Mouse (Mus musculus) adrenal gland, adult 18-20 months (tissue): ENCODE measurements at regions not wholly inside any gene's neighbourhood (a gene's known extent, or its start where the extent isn't known, plus 50 kb on each side); places are given as distances from the start of the nearest gene placed in this dataset.

Source experiments
- DNase-seq, 2 experiments: peaks; one replicate each; pipeline ENCODE4 v3.0.0; 2021 to 2022; ENCODE audit warnings: low spot score in 2 of 2

DNA sequence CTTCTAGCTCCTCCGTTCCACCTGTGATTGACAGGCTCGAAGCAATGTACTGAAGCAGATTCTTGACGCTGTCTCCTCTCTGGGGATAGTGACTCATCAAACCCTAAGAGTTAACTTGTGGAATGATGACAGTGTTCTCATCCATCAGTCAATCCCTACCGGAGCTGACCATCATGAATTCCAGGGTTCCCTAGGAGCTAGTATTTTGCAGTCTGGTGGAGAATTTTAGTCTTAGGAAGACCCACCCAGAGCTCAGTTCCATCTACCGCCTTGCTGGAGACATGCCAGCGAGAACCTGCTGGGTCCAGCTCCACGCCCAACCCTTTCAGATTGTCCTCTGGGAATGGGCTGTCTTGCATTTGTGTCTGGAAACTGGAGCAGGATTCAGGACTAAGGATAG lies 85.4 kb upstream of the Zfp366 start:
- DNase-seq: no peak

DNA sequence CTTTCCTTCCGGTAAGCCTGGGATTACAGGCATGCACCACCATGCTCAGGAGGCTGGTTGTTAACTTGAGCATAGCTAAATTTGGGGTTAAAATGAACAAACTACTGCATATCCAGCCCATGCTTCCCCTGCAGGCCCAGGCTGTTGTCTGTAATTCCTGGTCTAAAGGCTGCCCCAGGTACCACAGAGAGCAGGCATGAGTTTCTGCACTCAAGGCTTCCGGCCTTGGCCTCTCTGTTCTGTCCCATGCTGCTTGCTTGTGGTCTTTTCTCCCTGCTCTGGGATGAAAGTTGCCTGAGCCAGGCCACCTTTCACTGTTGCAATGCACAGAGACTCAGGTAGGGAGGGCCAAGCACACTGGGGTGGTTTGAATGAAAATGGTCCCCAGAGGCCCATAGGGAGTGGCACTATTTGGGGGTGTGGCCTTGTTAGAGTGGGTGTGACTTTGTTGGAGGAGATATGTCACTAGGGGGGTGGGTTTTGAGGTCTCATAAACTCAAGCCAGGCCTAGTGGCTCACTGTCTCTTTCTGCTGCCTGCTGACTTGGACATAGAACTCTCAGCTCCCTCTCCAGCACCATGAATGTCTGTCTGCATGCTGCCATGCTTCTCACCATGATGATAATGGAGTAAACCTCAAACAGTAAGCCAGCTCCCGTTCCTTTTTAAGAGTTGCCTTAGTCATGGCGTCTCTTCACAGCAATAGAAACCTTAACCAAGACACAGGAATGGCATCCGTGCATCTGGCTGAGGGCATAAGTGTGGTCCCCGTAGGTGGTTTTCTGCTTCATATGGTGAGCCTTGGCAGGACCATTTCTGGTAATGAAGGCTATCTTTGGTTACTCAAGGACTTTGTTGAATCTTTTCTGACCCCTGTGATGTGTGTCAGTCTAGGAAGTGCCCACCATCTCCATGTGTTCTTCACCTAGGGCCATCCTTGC lies 86.7 kb upstream of the Zfp366 start:
- DNase-seq: no peak

DNA sequence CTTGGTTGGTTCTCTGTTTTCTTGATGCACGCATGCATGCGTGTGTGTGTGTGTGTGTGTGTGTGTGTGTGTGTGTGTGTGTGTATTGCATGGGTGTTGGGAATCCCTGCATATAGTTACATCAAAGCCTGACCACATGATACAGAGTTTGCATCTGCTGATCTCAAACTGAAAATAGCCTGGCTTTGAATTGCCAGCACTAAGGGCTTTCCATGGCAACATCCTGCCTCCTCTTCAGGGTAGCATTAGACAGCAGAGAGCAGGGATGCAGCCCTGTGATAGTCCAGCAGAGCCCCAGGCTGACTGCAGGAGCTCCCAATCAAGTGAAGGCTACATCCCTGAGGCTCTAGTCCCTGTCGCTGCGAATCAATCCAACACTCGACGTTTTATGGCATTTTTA lies 87.8 kb upstream of the Zfp366 start:
- no peak for DNase-seq

DNA sequence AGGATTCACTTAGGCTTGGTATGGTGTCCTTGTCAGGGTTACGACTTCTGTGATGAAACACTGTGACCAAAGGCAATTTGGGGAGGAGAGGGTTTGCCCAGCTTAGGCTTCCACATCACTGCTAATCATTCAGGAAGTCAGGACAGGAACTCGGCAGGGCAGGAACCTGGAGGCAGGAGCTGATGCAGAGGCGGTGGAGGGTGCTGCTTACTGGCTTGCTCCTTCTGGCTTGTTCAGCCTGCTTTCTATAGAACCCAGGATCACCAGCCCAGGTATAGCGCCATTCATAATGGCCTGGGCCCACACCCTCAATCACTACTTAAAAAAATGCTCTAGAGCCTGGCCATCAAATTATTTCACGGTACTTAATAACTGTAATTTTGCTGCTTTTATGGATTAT lies 89.6 kb upstream of the Zfp366 start:
- DNase-seq: no peak

DNA sequence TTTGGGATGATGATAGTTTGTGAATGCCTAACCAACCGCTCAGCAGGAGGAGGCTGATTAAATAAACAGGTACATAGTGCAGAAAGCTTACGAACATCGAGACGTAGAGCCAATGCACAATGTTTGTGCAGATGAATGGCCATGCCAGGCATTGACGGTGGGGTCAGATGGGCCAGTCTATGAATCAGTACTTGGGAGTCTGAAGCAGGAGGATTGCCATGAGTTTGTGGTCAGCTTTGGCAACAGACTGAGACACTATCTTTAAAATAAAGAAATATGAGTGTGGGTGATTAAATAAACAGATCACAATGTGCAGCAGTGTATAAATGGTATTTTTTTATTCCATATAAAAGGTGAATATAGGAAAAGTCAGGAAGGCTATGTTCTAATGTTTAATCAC lies 90.4 kb upstream of the Zfp366 start:
- no peak for DNase-seq

DNA sequence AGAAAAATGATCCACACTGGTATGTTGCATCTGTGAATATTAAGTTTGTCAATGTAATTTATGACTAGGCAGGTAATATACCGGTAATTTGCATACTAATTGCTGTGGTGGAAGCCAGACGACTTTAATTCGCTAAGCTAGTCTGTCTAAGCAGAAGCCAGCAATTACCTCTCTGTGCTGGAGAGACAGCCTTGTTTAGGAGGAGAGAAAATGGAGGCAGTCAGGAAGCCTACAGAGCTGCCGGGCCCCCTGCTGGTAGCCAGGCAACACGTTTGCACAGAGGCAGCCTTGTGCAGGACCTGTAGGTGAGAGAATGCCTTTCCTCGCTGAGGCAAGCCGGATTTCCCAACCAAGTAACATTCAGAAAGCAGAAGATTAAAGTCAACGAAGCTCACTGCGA lies 91.4 kb upstream of the Zfp366 start:
- peak; percentile 65 to 70 for DNase-seq

DNA sequence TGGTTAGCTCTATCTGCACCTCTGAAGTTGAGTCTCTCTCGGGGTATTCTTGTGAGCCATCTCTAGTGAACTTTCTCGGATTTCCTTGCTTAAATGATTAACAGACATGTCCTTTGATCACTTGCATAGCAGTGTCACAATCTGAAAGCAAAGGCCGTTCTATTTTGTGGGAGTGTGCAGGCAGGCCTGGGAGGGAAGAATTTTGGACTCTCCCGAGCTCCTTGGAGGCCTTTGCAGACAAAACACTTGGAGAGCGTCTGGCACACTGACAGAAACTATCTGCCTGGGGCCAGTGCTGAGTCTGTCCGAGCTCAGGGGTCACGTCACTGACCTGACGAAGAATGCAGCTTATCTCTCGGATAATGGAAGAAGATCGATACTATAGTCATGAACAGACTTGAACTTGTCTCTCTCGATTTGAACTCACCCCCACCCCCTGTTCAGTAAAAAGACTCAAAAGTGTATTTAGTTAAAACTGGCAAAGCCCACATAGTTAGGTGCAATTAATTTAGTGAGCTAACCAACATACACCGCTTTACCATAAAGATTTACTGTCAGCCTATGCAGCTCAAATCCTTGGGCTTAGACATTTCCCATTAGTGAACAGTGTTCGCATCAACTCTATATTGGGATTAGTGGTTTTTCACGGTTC lies 92.2 kb upstream of the Zfp366 start:
- DNase-seq: no peak

DNA sequence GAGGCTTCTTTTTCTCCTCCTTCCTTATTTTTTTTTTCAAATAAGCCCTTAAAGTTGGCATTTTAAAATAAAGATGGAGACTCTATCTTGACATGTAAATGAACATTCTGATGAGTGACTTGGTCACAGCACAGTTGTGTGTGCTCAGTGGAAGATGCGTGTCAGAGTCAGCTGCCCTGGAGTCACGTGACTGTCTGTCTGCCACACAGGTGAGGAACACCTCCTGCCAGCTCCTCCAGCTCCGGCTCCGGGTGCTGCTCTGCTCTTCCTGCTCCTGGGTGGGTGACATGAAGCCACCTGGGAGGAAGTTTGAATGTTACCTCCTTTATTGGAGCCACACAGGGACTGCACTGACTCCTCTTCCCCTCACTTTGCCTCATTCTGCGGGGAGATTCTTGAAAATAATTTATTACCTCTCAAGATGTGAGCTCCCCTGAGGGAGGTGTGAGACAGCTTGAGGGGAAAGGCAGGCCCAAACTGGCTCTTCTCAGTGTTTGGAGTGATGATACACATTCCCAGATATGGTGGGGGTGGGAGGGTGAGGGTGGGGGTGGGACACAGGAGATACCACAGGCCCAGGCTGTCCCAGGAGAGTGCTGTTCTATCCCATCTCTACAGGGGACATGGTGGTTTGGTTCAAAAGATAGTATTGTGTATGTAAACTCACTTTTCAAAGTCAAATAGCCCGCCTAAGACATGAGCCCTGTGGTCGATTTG lies 92.9 kb upstream of the Zfp366 start:
- DNase-seq: peak in 1 of 2 experiments; percentile 10

DNA sequence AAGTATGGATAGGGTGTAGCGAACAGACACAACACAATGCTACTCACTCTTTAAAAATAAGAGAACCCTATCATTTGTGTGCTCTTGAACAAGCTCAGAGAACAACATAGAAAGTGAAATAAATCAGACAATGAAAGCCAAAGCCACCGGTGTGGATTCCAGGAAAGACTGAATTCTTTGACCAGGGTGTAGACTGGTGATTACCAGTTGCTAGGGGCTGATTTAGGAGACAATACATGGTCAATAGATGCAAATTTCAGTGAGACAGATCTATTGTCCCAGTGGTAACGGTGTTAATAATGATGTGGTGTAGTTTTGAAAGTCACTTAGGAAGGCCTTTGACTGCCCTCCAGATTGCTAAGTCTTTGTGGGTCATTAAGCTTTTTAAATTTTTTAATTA lies 94.3 kb upstream of the Zfp366 start:
- no peak for DNase-seq

DNA sequence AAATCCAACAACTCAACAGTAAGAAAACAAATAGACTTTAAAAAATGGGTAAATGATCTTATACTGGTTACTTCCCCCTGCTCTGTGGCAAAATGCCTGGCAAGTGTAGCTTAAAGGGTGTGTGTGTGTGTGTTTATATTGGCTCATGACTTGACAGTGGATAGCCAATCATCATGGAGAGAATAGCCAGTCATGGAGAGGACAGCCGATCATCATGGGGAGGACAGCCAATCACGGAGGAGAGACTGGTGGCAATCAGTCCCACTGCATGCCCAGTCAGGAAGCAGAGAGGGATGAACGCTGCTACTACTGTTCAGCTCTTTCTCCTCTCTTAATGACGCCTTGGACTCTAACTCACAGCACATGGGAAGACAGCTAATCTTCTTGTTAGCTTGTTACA lies 96.3 kb upstream of the Zfp366 start:
- DNase-seq: no peak

DNA sequence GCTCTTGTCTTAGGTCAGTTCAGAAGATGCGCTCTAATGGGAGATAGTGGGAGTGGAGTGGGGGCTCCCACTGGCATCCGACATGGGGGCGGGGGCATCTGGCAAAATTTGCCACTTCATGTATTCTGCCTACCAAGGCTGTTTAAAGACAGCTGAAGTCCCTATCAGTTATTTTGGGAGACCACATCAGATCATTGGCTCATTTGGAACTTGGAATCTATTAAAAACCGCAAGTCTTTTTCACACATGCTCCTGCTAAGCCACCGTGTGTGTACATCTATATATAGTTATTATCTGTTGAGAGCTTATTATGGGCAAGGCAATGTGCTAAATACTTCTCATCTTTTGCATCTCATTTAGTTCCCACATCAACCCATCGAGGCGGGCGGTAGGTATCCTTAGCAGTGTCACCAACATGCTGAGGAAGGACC lies 95.0 kb upstream of the 1700024P04Rik start:
- DNase-seq: no peak

DNA sequence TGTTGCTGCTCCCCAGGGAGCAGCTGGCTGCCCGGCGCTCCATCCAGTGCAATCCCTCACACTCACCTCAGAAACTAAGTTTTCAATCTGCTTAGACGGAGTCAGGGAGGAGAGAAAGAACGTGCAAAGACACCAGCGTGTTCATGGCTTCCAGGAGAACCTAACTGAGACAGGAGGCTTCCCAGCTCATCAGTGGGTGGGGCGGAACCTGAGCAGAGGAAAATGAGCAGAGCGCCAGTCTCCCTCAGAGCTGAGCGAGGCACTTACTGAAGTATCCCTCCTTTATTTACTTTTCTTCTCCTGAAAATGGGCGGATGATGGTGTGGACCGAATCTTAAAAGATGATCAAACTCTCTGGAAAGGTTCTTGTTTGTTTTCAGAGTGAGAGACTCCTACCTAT lies 94.3 kb upstream of the 1700024P04Rik start:
- DNase-seq: no peak

DNA sequence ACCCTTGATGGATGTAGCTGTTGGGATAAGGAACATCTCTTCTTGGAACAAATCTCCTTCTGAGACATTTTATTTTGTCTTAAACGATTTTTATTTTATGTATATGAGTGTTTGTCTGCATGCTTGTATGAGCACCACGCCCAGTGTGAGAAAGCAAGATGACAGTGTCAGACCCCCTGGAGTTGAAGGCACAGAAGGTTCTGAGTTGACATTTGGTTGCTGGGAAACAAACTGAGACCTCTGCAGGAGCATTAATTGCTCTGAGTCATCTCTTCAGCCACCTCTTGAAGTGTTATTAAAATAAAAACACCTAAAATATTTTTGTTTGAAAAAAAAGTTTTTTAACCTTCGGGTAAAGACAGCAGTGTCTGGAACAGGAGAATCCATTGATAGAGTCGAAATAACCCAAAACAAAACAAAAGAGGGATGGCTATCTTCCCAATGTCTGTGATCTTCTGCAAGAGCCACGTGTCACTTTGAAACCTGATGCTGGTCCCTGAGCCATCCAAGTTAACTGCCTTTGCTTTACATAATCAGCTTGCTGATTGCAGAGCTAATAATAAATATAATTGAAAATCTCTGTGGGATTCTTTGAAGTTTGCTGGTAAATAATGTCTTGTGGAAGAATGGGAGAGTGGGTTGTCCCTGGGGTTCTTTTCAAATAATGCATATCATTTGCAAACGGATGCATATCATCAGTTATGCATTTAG lies 92.8 kb upstream of the 1700024P04Rik start:
- no peak for DNase-seq

DNA sequence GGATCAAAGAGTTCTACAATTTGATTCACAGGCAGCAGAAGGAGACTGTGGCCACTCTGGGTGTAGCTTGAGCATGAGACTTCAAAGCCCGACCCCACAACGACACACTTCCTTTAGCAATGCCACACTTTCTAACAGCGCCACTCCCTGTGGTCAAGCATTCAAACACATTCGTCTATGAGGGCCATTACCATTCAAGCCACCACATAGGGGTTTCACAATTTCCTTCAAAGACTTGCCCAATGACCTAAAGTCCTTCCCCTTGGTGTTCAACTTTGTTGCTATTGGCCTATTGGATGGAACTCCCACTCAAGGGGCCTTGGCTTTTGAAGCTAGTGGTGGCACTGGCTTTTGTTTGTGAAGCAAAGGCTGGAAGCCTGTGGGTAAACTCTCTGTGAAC lies 91.1 kb upstream of the 1700024P04Rik start:
- no peak for DNase-seq

DNA sequence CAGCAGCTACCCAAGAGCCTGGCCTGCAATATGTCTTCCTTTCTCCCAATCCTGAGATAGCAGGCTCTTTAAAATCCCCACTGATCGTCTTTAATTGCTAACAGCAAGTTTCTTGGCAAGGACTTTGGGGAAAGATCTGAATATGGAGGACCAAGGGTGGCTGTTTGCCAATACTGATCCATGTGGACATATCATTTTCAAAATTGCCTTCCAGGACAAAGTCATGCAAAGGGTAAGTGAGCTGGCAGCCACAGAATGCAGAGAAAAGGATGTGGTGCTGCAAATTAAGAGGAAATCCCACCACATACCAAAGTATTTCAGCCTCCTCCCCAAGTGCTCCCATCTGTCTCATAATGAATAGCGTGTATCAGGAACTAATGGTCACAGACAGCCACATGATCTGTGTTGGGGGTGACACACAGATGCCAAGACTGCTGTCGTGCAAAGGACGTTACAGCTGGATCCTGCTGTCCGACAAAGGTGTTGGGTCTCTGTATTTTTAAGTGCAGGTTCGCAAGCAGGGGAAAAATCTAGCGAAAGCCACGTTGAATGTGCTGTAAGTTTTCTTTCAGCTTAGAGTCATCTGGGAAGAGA lies 87.6 kb upstream of the 1700024P04Rik start:
- no peak for DNase-seq

DNA sequence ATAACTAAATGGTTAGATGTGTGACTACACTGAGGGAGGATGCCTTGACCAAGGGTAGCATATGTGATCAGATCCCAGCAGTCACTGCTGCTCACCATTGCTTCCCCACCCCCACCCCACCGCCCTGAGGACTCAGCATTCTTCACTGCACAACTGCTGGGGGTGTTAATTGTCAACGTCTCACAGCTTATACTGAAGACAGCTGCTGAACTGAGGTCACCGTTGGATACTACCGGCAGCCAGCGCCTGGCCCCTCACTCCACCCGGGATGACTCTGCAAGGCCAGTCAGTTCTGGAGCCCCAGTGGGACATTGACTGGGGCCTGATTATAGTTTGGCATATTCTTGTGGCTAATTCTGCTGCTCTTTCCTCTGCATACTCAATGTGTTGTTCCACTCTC lies 87.0 kb upstream of the 1700024P04Rik start:
- no peak for DNase-seq

DNA sequence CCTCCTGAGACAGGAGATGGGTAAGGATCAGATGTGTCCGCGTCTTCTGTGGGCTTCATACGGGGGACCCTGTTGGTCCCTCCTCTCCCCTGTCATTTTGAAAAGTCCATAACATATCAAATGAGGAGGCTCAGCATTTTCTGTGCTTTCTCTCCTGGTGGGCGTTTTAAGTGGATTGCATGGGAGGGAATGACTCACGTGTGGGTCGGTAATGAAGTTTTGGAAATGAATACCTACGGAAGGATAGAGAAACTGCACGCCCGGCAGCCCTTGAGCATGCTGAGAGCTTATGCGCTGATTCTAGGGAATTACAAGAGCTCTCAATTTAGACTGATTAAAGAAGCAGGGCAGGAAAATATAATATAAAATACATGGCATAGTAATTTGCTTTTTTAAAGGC lies 85.4 kb upstream of the 1700024P04Rik start:
- DNase-seq: no peak

DNA sequence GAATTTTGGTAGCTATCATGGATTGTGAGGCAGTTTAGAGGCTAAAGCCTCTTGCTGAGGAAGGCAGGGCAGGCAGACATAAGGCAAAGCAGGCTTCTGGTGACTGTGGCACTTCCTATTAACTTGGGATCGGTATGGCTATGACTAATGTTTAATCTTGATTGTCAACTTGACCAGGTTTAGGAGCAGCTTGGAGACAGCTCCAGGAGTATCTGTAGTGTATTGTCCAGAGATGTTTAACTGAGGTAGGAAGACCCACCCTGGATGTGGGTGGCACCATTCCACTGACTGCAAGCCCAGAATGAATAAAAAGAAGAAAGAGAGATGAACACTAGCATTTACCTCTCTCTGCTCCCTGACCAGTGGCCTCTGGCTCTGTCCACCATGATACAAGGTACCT lies 83.1 kb upstream of the 1700024P04Rik start:
- no peak for DNase-seq

DNA sequence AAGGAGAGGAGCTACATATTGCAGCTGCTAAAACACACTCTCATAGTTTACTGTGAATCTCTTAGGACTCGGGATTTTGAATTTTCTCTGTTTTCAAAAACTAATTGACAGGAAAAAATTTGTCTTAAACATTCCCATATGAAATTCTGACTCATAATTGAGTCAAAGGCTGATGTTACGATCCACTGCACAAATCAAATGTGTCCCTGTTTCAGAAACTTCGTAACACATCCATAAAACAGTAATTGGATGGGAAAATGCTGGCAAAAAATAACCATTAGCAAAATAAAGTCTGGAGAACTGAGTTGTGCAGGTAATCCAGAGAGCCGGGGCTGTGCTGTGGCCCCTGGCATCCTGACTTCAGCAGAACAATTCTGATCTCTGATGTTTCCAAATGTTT lies 79.1 kb upstream of the 1700024P04Rik start:
- DNase-seq: no peak

DNA sequence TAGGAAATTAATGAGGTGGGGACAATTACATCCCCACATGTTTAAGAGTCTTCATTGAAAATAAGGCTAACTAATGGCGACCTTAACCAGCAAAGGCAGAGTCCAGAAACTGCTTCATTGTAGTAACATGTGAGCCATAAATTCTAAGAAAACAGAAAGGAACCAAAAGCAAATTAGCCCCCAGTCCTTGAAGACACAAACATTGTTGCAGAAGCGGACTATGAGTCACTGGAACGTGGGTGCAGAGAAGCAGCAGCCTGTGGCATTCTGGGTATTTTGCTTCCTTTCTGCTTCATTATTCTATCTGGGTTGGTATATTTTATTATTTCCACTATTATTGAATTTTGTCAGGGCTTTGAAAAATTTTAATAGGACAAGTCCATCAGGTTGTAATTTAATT lies 78.6 kb upstream of the 1700024P04Rik start:
- no peak for DNase-seq
